Mouse (Mus musculus) hindbrain, embryonic 16.5 days (tissue): ENCODE results near the gene Srcin1. TPM values are rescaled to one million over a fixed set of nuclear protein-coding genes. Genes with fewer than 3 reads are reported as not detected.

Experiments used
- ATAC-seq: fragments of 200-750 bp; cut with Nextera tagmentation; 2 replicates; pipeline ENCODE4 v1.8.0; 2017; ENCODE audit warnings: moderate TSS enrichment, moderate library complexity
- H3K27ac ChIP-seq: fragments of 300-500 bp; sonication (generic); 2 replicates; pipeline ENCODE4 v1.5.1; 2014; ENCODE audit warnings: low read depth, mild to moderate bottlenecking, control low read depth, low read length, moderate library complexity
- H3K27me3 ChIP-seq: fragments of 300-500 bp; sonication (generic); replicated peaks from 2 replicates; pipeline ENCODE4 v1.6.1; 2014; ENCODE audit warnings: low read length; ENCODE audit not compliant: control insufficient read depth, insufficient read depth
- H3K36me3 ChIP-seq: fragments of 300-500 bp; sonication (generic); 2 replicates; pipeline ENCODE4 v1.6.1; 2014; ENCODE audit warnings: mild to moderate bottlenecking, low read length, moderate library complexity, mixed read lengths; ENCODE audit not compliant: control insufficient read depth, insufficient read depth
- H3K4me1 ChIP-seq: fragments of 300-500 bp; sonication (generic); 2 replicates; pipeline ENCODE4 v1.6.1; 2014; ENCODE audit warnings: low read depth, low read length; ENCODE audit not compliant: control insufficient read depth, insufficient read depth
- H3K4me2 ChIP-seq: fragments of 300-500 bp; sonication (generic); 2 replicates; pipeline ENCODE4 v1.6.1; 2014; ENCODE audit warnings: mild to moderate bottlenecking, low read length, control low read depth, moderate library complexity
- H3K4me3 ChIP-seq: fragments of 300-500 bp; sonication (generic); 2 replicates; pipeline ENCODE4 v1.5.1; 2014; ENCODE audit warnings: mild to moderate bottlenecking, low read length, control low read depth, moderate library complexity
- H3K9ac ChIP-seq: fragments of 300-500 bp; sonication (generic); 2 replicates; pipeline ENCODE4 v1.6.1; 2014; ENCODE audit warnings: low read depth, mild to moderate bottlenecking, control low read depth, low read length, moderate library complexity
- H3K9me3 ChIP-seq: fragments of 300-500 bp; sonication (generic); 2 replicates; pipeline ENCODE4 v1.6.1; 2014; ENCODE audit warnings: mild to moderate bottlenecking, low read length, moderate library complexity; ENCODE audit not compliant: control insufficient read depth
- WGBS: fragments of 180-500 bp; shearing (Covaris S2); extraction: QIAGEN DNeasy Blood & Tissue Kit; methylation state at CpG from one replicate; pipeline ENCODE4 v1.1.7; 2014; 5-methylcytosine and 5-hydroxymethylcytosine counted together
- polyA plus RNA-seq: library from polyadenylated mRNA; unstranded; fragments of >200 nt; fragmentation: Nextera tagmentation; extraction: Ambion mirVana; gene quantifications from 2 replicates; pipeline ENCODE4 v1.2.1, GENCODE M21; 2015

Srcin1 gene
- polyA plus RNA-seq, 1 experiment from 2014 or later: 8.9 TPM

DNA sequence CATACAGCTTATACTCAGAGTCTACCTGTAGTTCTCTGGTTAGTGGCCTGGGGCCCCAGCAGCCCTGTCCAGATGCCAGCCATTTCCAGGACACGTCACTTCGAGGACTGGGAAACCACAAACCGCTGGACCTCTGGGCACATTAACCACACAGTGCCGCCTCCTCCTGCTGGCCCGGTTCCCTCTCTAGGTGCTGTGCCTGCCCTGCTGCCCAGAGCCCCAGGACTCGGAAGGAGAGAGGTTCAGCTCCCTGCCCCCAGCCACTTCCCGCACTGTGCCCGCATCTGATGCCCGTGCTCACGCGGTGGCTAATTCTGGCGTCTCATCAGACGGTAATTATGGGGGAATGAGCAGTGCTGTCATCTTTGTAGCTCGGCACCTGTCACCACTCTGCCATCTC lies 12.3 kb downstream of the Srcin1 start:
- Histone ChIP-seq H3K4me2 (no peak overlapping the region), H3K9me3 (no peaks in the 10 kb centered on the region), H3K9ac (no peak overlapping the region; the same call in 1 of the 2 replicates), H3K27ac (no peak overlapping the region), H3K36me3 (no peaks in the 10 kb centered on the region), H3K4me3 (no peak overlapping the region), H3K27me3 (no peaks in the 10 kb centered on the region), H3K4me1 (peaks cover 70% of the 10 kb centered on the region)
- ATAC-seq: no peak
- WGBS: 32% methylated on average over 14 of the region's 14 CpGs

DNA sequence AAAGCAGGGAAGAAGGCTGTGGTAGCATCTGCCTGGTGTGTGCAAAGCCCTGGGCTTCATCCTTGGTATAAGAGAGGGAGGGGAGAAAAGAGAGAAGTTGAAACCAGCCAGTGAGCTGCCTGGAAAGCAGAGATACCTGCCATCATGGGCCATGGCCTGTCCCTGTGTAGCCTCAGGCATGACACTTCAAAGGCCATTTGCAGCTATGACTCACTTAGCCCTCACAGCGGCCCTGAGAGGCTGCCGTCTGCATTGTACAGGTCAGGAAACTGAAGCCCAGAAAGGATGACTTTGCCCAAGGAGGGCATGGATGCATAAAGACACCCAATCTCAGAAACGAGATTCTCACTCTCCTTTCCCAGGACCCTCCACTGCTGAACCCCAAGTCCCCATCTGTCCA lies 13.4 kb downstream of the Srcin1 start:
- no peak overlapping the region for H3K27ac ChIP-seq
- WGBS: 63% methylated on average over 3 of the region's 3 CpGs

DNA sequence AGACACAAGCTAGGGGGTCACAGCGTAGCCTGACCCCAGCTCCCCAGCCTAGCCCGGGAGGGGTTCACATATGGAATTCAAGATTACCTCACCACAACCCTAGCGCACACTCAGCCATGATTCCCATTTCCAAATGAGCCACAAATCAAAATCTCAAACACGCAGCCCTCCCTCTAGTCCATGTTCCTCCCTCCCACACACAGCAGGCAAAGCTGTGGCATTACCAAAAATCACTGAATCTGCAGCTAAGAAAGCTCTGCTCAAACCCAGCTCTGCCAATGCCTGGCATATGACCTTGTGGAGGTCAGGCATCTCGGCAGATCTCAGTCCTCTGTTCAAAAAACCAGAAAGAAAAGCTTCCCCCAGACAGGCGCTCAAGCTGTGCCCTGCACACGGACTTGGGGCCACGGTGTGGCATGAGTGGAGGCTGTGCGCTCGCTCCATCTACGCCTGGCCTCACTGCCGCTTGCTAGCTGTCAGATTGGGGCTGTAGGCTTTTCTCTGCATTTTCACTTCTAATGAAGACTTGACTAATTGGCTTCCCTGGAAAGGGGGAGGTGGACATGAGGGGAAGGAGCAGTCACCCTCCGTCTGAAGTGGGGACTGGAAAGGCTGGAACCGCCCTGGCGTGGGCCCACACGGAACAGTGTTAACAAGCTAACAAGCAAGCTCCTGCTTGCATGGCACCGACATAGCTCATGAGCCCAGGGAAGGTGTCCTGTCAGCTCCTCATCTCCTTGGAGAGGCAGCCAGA lies 15.6 kb downstream of the Srcin1 start:
- Histone ChIP-seq H3K27ac (peak overlapping the region; percentile 18; the same call in 1 of the 2 replicates), H3K9me3 (no peaks in the 10 kb centered on the region), H3K36me3 (no peaks in the 10 kb centered on the region), H3K4me2 (no peak overlapping the region), H3K4me3 (no peak overlapping the region), H3K27me3 (no peaks in the 10 kb centered on the region), H3K4me1 (peaks cover 59% of the 10 kb centered on the region), H3K9ac (peak overlapping the region; percentile 50)
- ATAC-seq: no peak
- WGBS: 26% methylated on average over 17 of the region's 17 CpGs

More for the DNA sequence above, 13.4 kb downstream of the Srcin1 start:
- Histone ChIP-seq H3K9me3 (no peaks in the 10 kb centered on the region), H3K4me2 (no peak overlapping the region), H3K9ac (peak overlapping the region; percentile 36; the same call in 1 of the 2 replicates), H3K4me3 (no peak overlapping the region), H3K4me1 (peaks cover 67% of the 10 kb centered on the region), H3K27me3 (no peaks in the 10 kb centered on the region), H3K36me3 (no peaks in the 10 kb centered on the region)
- ATAC-seq: no peak

DNA sequence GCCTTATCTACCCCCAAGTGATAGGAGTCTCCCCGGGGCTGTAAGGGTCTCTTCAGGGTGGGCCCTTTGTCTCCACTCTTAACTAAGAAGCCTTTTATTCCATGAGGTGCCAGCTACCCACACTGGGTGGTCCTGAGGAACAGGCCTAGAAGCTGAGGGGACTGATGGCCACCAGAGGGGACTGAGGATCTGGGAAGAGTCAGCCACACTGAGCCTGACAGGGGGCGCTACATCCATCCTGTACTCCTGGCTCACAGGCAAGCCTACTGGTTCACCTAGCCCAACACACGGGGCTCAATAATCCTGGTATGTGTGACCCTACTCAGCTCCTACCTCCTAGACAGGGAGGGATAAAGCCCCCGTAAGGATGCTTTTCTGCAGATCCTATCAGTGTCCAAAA lies 16.4 kb downstream of the Srcin1 start:
- no peaks in the 10 kb centered on the region for H3K27me3 ChIP-seq
- H3K4me1 ChIP-seq: peaks cover 51% of the 10 kb centered on the region

DNA sequence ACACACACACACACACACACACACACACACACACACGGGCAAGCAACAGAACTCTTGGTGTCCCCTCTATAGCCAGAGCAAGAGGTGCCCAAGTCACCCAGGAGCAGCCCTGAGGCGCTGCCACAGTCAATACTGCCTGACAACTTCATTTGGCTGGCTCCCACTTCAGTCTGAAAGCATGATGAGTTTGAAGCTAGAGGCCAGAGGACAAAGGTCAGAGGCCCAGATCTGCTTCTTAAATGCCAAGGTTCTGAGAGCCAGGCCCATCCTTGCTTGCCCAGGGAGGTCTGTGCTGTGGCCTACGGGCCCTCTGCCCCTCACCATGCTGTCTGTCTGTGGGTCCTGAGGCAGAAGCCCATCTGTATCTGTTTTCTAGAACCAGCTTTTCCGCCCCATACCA lies 18.1 kb downstream of the Srcin1 start:
- Histone ChIP-seq H3K9me3 (no peaks in the 10 kb centered on the region), H3K27ac (no peak overlapping the region), H3K9ac (no peak overlapping the region), H3K4me2 (no peak overlapping the region), H3K4me1 (peaks cover 41% of the 10 kb centered on the region), H3K4me3 (no peak overlapping the region), H3K27me3 (no peaks in the 10 kb centered on the region), H3K36me3 (no peaks in the 10 kb centered on the region)
- ATAC-seq: no peak
- WGBS: 53% methylated on average over 3 of the region's 4 CpGs

More for the DNA sequence above, 16.4 kb downstream of the Srcin1 start:
- no peak overlapping the region for H3K9ac ChIP-seq
- no peak for ATAC-seq
- H3K36me3 ChIP-seq: no peaks in the 10 kb centered on the region
- H3K4me3 ChIP-seq: no peak overlapping the region
- no peaks in the 10 kb centered on the region for H3K9me3 ChIP-seq
- no peak overlapping the region for H3K27ac ChIP-seq
- WGBS: 45% methylated on average over 4 of the region's 4 CpGs
- no peak overlapping the region for H3K4me2 ChIP-seq

DNA sequence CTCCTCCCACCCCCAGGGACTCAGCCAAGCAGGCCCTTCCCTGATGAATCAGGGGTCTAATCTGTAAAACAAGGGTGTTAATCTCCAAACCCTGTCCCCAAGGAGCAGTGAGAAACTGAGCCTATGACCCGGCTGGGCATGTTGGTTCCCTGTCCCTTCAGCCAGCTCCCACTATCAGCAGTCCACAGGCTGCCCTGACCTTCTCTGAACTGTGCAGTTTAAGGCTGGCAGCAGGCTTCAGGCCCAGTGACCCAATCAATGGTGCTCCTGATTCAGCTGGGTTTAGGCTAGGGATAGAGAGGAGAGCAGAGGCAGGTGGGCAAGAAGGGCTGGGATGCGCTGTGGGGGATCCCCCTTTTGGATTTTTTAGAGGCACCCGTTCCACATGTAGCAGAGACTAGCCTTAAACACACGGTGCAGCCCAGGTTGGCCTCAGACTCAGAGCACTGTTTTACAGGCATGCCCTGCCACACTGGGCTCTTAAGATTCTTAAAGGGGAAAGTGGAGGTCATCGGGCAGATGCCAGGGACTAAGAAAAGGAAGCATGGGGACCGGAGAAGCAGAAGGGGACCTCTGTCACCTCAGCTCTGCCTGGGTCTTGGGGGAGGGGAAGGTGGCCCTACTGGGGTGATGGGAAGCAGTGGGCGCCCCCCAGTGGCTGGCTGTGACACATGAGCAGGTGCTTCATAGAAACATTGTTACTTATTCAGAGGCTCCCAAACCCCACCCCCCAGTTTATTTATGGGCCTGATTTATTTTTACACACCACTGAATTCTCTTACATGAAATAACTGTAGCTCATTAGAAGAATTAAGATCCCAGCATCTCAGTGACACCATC lies 19.2 kb downstream of the Srcin1 start:
- no peak for ATAC-seq
- Histone ChIP-seq H3K4me2 (no peak overlapping the region), H3K27ac (no peak overlapping the region), H3K4me1 (peaks cover 50% of the 10 kb centered on the region), H3K9me3 (no peaks in the 10 kb centered on the region), H3K9ac (no peak overlapping the region), H3K36me3 (no peaks in the 10 kb centered on the region), H3K4me3 (no peak overlapping the region), H3K27me3 (0 out of 2 replicates have a peak, but pooled peaks cover 2% of the 10 kb centered on the region)
- 11% methylated on average over 7 of the region's 7 CpGs for WGBS

DNA sequence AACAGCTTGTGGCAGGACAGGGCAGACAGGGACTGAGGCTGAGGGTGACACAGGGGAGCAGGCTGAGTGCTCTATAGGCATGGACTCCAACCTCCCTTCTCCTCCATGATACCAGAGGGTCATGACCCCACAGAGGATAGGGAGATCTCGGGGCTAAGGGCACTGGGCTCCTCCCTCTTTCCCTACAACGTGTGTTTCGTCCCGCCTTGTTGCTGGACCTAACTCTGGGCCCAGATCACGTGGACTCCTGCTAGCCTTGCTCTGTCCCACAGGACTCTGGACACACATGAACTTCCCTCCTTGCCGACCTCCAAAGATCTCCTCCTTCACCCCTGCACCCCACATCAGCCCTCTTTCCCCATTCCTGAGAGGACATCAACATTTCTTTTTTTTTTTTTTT lies 20.8 kb downstream of the Srcin1 start:
- Histone ChIP-seq H3K36me3 (no peaks in the 10 kb centered on the region), H3K9ac (no peak overlapping the region), H3K4me3 (no peak overlapping the region), H3K27me3 (peaks cover 5% of the 10 kb centered on the region; the same call in 1 of the 2 replicates), H3K4me2 (no peak overlapping the region), H3K4me1 (peaks cover 40% of the 10 kb centered on the region), H3K27ac (no peak overlapping the region), H3K9me3 (no peaks in the 10 kb centered on the region)
- no peak for ATAC-seq
- 31% methylated on average over 6 of the region's 6 CpGs for WGBS

DNA sequence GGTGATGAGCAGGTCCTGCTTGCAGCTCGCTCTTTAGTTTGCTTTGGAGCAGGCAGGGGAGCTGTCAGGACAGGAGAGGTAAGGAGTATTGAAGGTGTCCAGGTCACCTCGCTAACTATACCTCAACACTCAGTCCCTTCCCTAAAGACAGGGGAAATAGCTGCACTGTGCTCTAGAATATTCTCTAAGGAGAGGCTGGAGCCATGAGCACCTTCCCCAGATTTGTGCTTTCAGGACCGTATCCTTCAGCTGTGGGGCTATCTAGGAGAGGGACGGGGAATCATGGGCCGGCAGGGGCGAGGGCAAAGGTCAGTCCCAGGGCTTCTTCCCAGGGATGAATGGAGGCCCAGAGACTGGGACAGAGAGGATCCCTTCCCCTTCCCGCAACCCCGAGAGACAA lies 23.8 kb downstream of the Srcin1 start:
- no peak for ATAC-seq
- Histone ChIP-seq H3K27me3 (peaks cover 18% of the 10 kb centered on the region; the same call in 1 of the 2 replicates), H3K9ac (no peak overlapping the region), H3K4me1 (peaks cover 22% of the 10 kb centered on the region), H3K4me2 (no peak overlapping the region), H3K36me3 (no peaks in the 10 kb centered on the region), H3K4me3 (no peak overlapping the region), H3K9me3 (no peaks in the 10 kb centered on the region), H3K27ac (no peak overlapping the region)
- 25% methylated on average over 8 of the region's 8 CpGs for whole genome bisulfite sequencing

DNA sequence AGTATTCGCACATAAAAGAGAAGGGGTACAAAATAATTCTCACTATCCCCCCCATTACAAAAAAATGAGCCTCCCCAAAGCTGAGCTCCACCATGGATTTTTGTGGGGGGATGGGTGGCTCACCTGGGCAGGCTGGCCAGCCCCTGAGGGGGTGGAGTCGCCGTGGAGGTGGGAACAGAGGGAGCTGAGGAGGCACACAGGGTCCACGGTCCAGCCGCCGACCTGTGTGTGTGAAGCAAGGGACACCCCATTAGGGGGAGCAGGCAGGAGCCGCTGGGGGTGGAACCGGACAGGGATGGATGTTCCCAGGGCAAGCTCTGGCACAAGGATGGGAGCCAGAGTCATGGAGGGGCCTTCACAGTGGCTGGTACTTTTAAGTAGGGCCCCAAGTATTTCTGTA lies 27.2 kb downstream of the Srcin1 start:
- peaks cover 18% of the 10 kb centered on the region; the same call in 1 of the 2 replicates for H3K27me3 ChIP-seq
- no peak for ATAC-seq
- peaks cover 29% of the 10 kb centered on the region for H3K4me1 ChIP-seq
- H3K27ac ChIP-seq: no peak overlapping the region
- H3K4me3 ChIP-seq: no peak overlapping the region
- 61% methylated on average over 8 of the region's 8 CpGs for WGBS
- no peaks in the 10 kb centered on the region for H3K9me3 ChIP-seq
- H3K9ac ChIP-seq: no peak overlapping the region
- H3K4me2 ChIP-seq: no peak overlapping the region
- H3K36me3 ChIP-seq: no peaks in the 10 kb centered on the region
